Mouse (Mus musculus) neural tube, embryonic 15.5 days (tissue): ENCODE results near the gene Slc35d2. TPM values are rescaled to one million over a fixed set of nuclear protein-coding genes. Genes with fewer than 3 reads are reported as not detected.
"Not testable (repeated sequence)": the region's sequence is repeated elsewhere in the genome, so short reads cannot be mapped to it uniquely, and the experiment has no call there.

ENCODE experiments used
- ATAC-seq: fragments of 200-750 bp; cut with Nextera tagmentation; 2 replicates; pipeline ENCODE4 v1.8.0; 2017; ENCODE audit warnings: mild to moderate bottlenecking, moderate TSS enrichment, moderate library complexity; ENCODE audit not compliant: low FRiP score
- H3K27ac ChIP-seq: fragments of 300-500 bp; sonication (generic); replicated peaks from 2 replicates; pipeline ENCODE4 v1.5.1; 2015; ENCODE audit warnings: mild to moderate bottlenecking, inconsistent platforms
- H3K27me3 ChIP-seq: fragments of 300-500 bp; sonication (generic); replicated peaks from 2 replicates; pipeline ENCODE4 v1.6.1; 2015; ENCODE audit warnings: inconsistent platforms
- H3K36me3 ChIP-seq: fragments of 300-500 bp; sonication (generic); 2 replicates; pipeline ENCODE4 v1.6.1; 2015; ENCODE audit warnings: inconsistent platforms
- H3K4me1 ChIP-seq: fragments of 300-500 bp; sonication (generic); 2 replicates; pipeline ENCODE4 v1.6.1; 2015; ENCODE audit warnings: inconsistent platforms
- H3K4me2 ChIP-seq: fragments of 300-500 bp; sonication (generic); 2 replicates; pipeline ENCODE4 v1.6.1; 2015; ENCODE audit warnings: inconsistent platforms, mild to moderate bottlenecking, moderate library complexity
- H3K4me3 ChIP-seq: fragments of 300-500 bp; sonication (generic); replicated peaks from 2 replicates; pipeline ENCODE4 v1.5.1; 2015; ENCODE audit warnings: mild to moderate bottlenecking, inconsistent platforms
- H3K9ac ChIP-seq: fragments of 300-500 bp; sonication (generic); replicated peaks from 2 replicates; pipeline ENCODE4 v1.6.1; 2015; ENCODE audit warnings: mild to moderate bottlenecking, inconsistent platforms
- H3K9me3 ChIP-seq: fragments of 300-500 bp; sonication (generic); replicated peaks from 2 replicates; pipeline ENCODE4 v1.6.1; 2016; ENCODE audit warnings: inconsistent platforms
- WGBS: fragments of 180-500 bp; shearing (Covaris S2); methylation state at CpG from one replicate; pipeline ENCODE4 v1.1.7; 2015; ENCODE audit warnings: mixed read lengths; 5-methylcytosine and 5-hydroxymethylcytosine counted together
- polyA plus RNA-seq: library from polyadenylated mRNA; unstranded; fragments of >200 nt; fragmentation: Nextera tagmentation; extraction: Ambion mirVana; gene quantifications from 2 replicates; pipeline ENCODE4 v1.2.1, GENCODE M21; 2015

The Slc35d2 gene
- polyA plus RNA-seq, 1 experiment from 2014 or later: 1.6 TPM

GRCm38 (mm10) chr13:64088057-64088456 is 41.1 kb downstream of the Slc35d2 start:
- H3K27ac ChIP-seq: no peak overlapping the region
- no peaks in the 10 kb centered on the region for H3K36me3 ChIP-seq
- no peaks in the 10 kb centered on the region for H3K4me1 ChIP-seq
- H3K4me2 ChIP-seq: no peak overlapping the region
- no peaks in the 10 kb centered on the region for H3K9me3 ChIP-seq
- H3K27me3 ChIP-seq: no peaks in the 10 kb centered on the region
- no peak overlapping the region for H3K9ac ChIP-seq
- no peak overlapping the region for H3K4me3 ChIP-seq
- 81% methylated on average over 7 of the region's 7 CpGs for WGBS
- no peak for ATAC-seq

DNA sequence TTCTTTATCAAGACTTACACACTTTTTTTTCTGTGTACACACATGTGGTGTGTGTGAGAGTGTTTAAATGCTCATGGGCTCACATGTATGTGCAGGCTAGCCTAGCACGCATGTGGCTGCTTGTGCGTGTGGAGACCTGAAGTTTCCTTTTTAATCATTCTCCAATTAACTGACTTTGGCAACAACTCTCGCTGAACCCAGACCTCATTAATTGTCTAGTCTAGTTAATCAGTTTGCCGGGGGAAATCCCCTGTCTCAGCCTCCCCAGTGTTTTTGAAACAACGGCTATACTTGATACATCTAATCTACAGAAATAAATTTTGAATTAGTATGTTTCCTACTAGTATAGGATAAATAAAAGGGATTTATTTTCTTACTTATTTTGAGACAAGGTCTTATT is 43.1 kb downstream of the Slc35d2 start:
- WGBS: 89% methylated on average over 5 of the region's 5 CpGs
- no peak for ATAC-seq

GRCm38 (mm10) chr13:64083331-64083730 is 45.8 kb downstream of the Slc35d2 start:
- H3K4me3 ChIP-seq: no peak overlapping the region
- H3K4me2 ChIP-seq: no peak overlapping the region
- 92% methylated on average over 3 of the region's 3 CpGs for WGBS
- H3K27ac ChIP-seq: no peak overlapping the region
- ATAC-seq: no peak
- no peaks in the 10 kb centered on the region for H3K36me3 ChIP-seq
- no peaks in the 10 kb centered on the region for H3K9me3 ChIP-seq
- H3K4me1 ChIP-seq: peaks cover 15% of the 10 kb centered on the region
- no peaks in the 10 kb centered on the region for H3K27me3 ChIP-seq
- no peak overlapping the region for H3K9ac ChIP-seq

More for the DNA sequence above, 43.1 kb downstream of the Slc35d2 start:
- Histone ChIP-seq H3K4me3 (no peak overlapping the region), H3K4me2 (no peak overlapping the region), H3K9ac (no peak overlapping the region), H3K27me3 (no peaks in the 10 kb centered on the region), H3K9me3 (no peaks in the 10 kb centered on the region), H3K4me1 (peaks cover 10% of the 10 kb centered on the region), H3K27ac (no peak overlapping the region), H3K36me3 (no peaks in the 10 kb centered on the region)

DNA sequence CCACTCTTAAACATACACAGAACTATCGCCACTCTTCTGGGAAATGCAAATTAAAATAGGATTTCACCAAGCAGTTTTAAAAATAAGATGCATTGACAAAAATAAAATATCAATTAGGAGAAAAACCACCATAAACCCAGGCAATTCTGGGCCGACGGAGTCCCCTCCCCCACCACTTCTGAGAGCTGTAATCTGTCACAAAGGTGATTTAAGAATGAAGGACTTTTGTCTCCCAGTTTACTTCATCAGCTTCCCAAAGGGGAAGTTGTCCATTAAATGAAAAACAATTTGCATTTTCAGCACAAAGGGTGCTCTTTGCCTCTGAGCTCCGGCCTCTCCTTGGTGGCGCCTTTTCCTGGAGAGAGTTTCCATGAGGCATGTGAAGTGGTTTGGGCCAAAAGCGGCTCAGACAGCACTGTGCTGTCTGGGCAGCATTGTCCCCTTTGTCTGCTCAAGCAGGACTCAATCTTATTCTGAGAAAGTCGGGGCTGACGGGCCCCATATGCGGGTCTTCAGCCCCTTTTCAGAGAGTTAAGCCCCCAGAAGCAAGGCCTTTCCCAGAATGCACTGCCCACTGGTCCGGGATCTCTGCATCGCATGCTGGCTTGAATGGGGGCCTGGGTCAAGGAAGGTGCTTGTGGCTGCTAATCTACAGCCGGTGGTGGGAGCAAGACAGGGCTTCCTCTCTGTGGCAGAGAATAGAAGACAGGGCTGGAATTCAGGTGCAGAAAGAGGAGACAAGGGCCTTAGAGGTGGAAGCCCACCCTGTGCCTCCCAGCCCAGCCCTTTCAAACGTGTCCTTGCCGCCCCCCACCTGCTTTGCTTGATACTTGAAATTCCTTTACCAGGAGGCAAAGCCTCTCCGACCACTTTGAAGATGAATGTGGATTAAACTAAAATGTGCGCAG is 47.9 kb downstream of the Slc35d2 start:
- no peaks in the 10 kb centered on the region for H3K9me3 ChIP-seq
- H3K36me3 ChIP-seq: no peaks in the 10 kb centered on the region
- no peak overlapping the region for H3K9ac ChIP-seq
- H3K4me2 ChIP-seq: no peak overlapping the region
- H3K4me3 ChIP-seq: no peak overlapping the region
- peaks cover 15% of the 10 kb centered on the region for H3K4me1 ChIP-seq
- no peak overlapping the region for H3K27ac ChIP-seq
- peak; percentile 81 for ATAC-seq
- H3K27me3 ChIP-seq: no peaks in the 10 kb centered on the region
- 21% methylated on average over 16 of the region's 16 CpGs for WGBS

- no peak for ATAC-seq
- Histone ChIP-seq H3K4me2 (no peak overlapping the region), H3K36me3 (no peaks in the 10 kb centered on the region), H3K27ac (no peak overlapping the region), H3K27me3 (no peaks in the 10 kb centered on the region), H3K9me3 (no peaks in the 10 kb centered on the region), H3K4me3 (no peak overlapping the region), H3K4me1 (peaks cover 15% of the 10 kb centered on the region), H3K9ac (no peak overlapping the region)
- 90% methylated on average over 5 of the region's 5 CpGs for WGBS
These were observed 51.6 kb downstream of the Slc35d2 start for GRCm38 (mm10) chr13:64077591-64077990.

DNA sequence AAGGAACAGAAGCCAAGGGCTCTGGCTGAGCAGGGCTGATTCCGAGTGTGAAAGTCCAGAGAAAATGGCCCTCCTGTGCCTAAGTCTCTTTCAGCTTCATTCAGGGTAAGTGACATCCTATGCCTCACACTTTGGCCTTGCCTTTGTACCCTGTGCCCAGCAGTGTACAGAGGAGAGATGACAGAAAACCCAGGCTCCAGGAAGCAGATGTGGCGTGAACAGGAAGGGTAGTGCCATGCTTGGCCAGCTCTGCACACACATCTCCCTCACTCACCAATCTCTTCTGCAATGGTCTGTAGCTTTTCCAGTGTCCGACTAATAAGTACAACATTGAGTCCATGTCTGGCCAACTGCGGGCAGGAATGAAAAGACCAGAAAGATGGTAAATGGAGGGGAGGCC is 53.1 kb downstream of the Slc35d2 start:
- Histone ChIP-seq H3K27me3 (no peaks in the 10 kb centered on the region), H3K4me2 (no peak overlapping the region), H3K4me3 (no peak overlapping the region), H3K9me3 (no peaks in the 10 kb centered on the region), H3K9ac (no peak overlapping the region), H3K4me1 (peaks cover 5% of the 10 kb centered on the region), H3K27ac (no peak overlapping the region), H3K36me3 (no peaks in the 10 kb centered on the region)
- ATAC-seq: no peak
- 89% methylated on average over 4 of the region's 4 CpGs for WGBS

GRCm38 (mm10) chr13:64066653-64067052 is 62.5 kb downstream of the Slc35d2 start:
- Histone ChIP-seq H3K4me2 (no peak overlapping the region), H3K4me3 (no peak overlapping the region), H3K27ac (no peak overlapping the region), H3K9me3 (no peaks in the 10 kb centered on the region), H3K36me3 (no peaks in the 10 kb centered on the region), H3K9ac (no peak overlapping the region), H3K4me1 (no peaks in the 10 kb centered on the region), H3K27me3 (no peaks in the 10 kb centered on the region)
- 59% methylated on average over 3 of the region's 3 CpGs for WGBS
- no peak for ATAC-seq

GRCm38 (mm10) chr13:64064276-64064675 is 64.9 kb downstream of the Slc35d2 start:
- H3K4me2 ChIP-seq: no peak overlapping the region
- no peak overlapping the region for H3K9ac ChIP-seq
- no peaks in the 10 kb centered on the region for H3K27me3 ChIP-seq
- H3K36me3 ChIP-seq: no peaks in the 10 kb centered on the region
- no peak overlapping the region for H3K27ac ChIP-seq
- no peaks in the 10 kb centered on the region for H3K4me1 ChIP-seq
- H3K9me3 ChIP-seq: no peaks in the 10 kb centered on the region
- H3K4me3 ChIP-seq: no peak overlapping the region
- ATAC-seq: no peak

- ATAC-seq: peak; percentile 71; the same call in 1 of the 2 replicates
- Histone ChIP-seq H3K4me1 (no peaks in the 10 kb centered on the region), H3K9me3 (no peaks in the 10 kb centered on the region), H3K36me3 (no peaks in the 10 kb centered on the region), H3K27me3 (no peaks in the 10 kb centered on the region), H3K27ac (no peak overlapping the region), H3K9ac (no peak overlapping the region), H3K4me2 (no peak overlapping the region), H3K4me3 (no peak overlapping the region)
- WGBS: 37% methylated on average over 5 of the region's 5 CpGs
These were observed 68.1 kb downstream of the Slc35d2 start for GRCm38 (mm10) chr13:64060935-64061506.

DNA sequence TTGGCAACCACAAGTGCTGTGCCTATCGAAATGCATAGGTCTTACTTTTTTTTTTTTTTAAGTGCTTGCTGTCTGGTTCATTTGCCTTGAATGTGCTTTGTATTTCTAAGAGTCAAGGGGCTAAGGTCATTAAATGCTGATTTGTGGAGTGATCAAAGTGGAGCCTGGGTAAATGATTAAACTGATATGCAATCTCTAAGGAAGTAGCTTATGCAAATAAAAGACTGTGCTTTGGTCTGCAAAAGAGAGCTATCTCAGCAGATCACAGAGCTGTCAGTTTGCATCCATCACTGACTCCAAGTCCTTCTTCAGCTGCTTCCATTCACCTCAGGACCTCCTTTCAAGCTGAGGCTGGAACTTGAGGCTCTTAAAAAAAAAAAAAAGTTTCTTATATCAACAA is 75.2 kb downstream of the Slc35d2 start:
- H3K9ac ChIP-seq: no peak overlapping the region
- no peak for ATAC-seq
- no peak overlapping the region for H3K4me3 ChIP-seq
- no peak overlapping the region for H3K27ac ChIP-seq
- H3K27me3 ChIP-seq: no peaks in the 10 kb centered on the region
- WGBS: 26% methylated on average over 1 of the region's 1 CpGs
- H3K36me3 ChIP-seq: no peaks in the 10 kb centered on the region
- H3K4me1 ChIP-seq: no peaks in the 10 kb centered on the region
- H3K9me3 ChIP-seq: peaks cover 5% of the 10 kb centered on the region; the same call in 1 of the 2 replicates
- H3K4me2 ChIP-seq: no peak overlapping the region

GRCm38 (mm10) chr13:64052281-64052680 is 76.9 kb downstream of the Slc35d2 start:
- 92% methylated on average over 2 of the region's 2 CpGs for WGBS
- not testable (repeated sequence) for H3K36me3 ChIP-seq, H3K27me3 ChIP-seq, H3K4me1 ChIP-seq, H3K27ac ChIP-seq, H3K4me2 ChIP-seq, H3K9ac ChIP-seq, H3K9me3 ChIP-seq, H3K4me3 ChIP-seq, ATAC-seq

DNA sequence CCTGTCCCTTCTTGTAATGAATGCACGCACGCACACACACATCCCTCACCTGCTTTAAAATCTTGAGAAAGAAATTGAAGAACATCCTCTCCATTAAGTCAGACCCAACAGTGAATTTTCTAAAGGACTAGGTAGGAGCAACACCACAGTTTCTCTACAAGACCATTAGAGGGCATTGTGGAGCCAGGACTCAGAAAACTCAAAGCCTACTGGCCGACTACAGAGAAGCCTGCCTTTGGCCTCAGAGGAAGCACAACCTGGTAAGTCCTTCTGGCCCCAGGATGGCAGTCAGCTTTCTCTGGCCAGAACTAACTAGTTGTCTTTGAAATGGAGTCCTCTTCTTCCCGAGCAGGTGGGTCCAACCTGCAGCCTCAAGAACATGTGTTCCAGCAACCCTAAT is 78.3 kb downstream of the Slc35d2 start:
- Histone ChIP-seq H3K9ac (no peak overlapping the region), H3K36me3 (no peaks in the 10 kb centered on the region), H3K4me2 (no peak overlapping the region), H3K9me3 (peaks cover 5% of the 10 kb centered on the region; the same call in 1 of the 2 replicates), H3K27me3 (no peaks in the 10 kb centered on the region), H3K27ac (no peak overlapping the region), H3K4me1 (no peaks in the 10 kb centered on the region), H3K4me3 (no peak overlapping the region)
- 76% methylated on average over 4 of the region's 4 CpGs for WGBS
- ATAC-seq: no peak
